Mouse (Mus musculus): ENCODE data around the gene Mcm8. TPM values are rescaled to one million over a fixed set of nuclear protein-coding genes. Genes with fewer than 3 reads are reported as not detected.

Gene Mcm8
- total RNA-seq (2023) = 1 to 10 TPM; 3.1 to 3.6 TPM

DNA sequence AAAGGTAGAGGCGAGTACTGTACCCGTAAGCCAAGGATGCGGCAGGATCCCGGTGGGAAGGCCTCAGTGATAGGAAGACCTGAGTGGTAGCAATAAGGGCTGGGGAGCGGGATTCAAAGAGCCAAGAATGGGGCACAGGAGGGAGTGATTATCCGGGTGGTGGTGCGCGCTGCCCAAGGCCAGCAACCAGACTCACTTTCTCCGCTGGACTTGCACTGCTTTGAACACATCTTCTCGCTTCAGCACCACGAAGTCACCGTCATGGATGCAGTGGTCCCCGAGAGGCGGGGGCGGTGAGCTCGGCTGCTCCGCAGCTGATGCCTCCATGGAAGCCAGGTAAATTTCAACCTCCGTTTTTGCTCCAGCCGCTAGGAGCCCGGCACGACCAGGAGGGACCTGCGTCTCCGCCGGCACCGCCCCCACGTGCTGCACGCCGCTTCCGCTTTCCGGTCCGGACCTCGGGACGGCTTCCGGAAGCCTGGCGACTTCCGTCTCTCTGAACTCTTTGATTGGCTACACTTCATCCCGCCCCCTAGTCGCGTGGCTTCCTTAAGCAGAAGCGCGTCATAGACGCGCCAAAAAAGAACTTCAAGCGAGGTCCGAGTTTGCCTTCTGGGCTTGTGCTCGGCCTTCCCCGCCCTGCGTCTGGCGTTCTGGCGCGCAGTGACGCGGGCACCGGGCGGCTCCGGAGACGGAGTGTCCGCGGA lies at the start of gene Mcm8, which contains the start of gene Trmt6:
Mcm8 (plus strand) TSS at position 534 of the 707 bp plus-strand sequence.
Trmt6 (minus strand) TSS at position 448 of the 707 bp plus-strand sequence.

DNA sequence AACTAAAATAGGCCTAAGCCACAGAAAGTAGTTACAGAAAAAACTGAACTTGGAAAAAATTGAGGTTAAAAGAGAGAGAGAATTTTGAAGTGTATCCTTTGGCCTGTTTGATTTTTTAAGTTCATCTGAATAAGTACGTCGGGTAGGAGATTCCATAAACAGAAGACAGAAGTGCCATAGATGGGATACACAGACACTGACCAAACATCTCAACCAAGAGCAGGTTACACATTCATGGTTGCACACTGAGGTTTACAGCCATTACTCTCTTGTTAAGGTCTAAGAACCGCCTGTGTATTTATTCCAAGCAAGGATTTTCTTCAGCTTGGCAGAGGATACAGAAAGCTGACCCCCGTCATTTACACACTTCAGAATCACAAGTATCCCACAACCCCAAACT lies 35.0 kb upstream of the Mcm8 start, which contains the start of gene Chgb:
Chgb (plus strand) TSS at position 301 of the 400 bp plus-strand sequence.

DNA sequence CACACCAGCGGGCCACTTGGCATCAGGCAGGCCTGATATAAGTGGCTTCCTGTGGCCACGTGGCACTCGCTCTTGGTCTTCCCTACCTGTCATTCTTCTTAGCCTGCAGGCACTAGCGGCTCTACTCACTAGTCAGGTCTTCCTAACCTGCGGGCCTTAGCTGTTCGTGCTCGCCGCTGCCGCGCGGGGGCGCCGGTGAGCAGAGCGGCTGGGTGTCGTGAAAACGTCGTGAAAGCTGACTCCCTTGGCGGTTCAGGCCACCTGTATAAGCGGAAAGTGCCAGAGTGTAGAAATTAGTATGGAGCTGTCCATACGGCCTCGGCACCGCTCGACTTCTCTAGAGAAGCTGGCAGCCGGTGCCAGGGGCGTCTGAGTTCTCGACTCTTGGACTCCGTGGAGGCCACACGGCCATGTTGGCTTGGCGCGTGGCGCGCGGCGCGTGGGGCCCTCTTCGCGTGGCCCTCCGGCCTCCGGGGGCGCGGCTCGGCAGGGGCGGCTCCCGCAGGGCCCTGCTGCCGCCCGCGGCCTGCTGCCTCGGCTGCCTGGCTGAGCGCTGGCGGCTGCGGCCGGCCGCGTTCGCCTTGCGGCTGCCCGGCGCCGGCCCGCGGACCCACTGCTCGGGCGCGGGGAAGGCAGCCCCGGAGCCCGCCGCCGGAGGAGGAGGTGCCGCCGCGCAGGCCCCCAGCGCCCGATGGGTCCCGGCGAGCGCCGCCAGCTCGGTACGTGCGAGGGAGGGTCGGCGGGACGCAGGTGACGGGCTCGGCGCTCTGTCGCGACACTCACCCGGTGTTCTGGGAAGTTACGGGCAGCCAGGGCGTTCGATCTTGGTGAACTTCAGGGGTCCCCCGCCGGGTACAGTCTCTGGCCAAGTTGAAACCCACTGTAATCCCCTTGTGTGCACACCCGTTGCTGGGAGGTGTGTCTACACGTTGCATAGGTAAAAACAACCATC lies 30.7 kb downstream of the Mcm8 start, which contains the start of gene Crls1:
Crls1 (plus strand) TSS at position 260 of the 952 bp plus-strand sequence.

DNA sequence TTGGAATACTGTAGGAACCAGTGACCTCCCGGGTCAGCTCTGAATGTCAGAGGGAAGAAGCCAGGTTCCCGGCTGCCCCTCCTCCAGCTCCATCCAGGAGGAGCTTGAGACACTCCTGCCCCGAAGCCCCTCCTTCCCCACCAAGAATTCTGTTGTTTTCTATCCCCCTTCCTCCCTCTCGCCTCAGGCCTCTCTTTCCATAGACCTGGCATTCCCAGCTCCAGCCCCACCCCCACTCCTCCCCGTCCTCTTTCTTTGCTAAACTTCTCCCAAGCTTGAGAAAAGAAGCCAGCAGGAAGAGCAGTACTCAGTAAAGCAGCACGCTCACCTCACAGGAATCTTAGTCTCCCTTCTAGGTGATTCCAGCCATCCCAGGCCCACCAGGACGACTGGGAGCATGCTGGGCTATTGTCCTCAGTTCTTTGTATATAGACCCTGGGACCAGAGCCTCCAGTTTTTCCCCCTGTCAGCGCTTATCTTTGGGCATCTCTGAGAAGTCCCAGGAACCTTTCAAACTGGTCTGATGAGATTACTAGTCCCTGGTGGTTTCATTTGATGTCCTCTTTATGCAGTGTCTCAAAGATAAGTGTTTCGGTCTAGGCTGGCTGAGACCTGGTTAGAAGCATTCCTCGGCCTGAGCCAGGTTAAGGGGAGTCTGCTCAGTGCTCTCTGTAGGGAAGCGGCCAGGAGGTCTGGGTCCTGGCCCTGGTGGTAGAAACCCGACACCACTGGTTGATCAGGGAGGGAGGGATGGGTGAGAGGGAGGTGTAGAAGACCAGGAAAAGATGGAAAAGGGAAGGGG lies 65.1 kb downstream of the Mcm8 start, which contains the start of gene Lrrn4:
Lrrn4 (minus strand) TSS at position 48 of the 802 bp plus-strand sequence.

Other genes with a start within 250 kb of the Mcm8 start
- gene Gpcpd1, start 228.4 kb upstream of the Mcm8 start, total RNA-seq (2023) = 100 to 1,000 TPM; 103 to 104 TPM
- gene Shld1, start 129.2 kb upstream of the Mcm8 start, total RNA-seq (2023) = 10 to 100 TPM; 13.4 to 14.9 TPM
- gene Chgb, start 34.9 kb upstream of the Mcm8 start, total RNA-seq (2023) = not detected
- gene Trmt6, start 86 bp upstream of the Mcm8 start, total RNA-seq (2023) = 10 to 100 TPM in 1 of 2 experiments, 1 to 10 TPM in 1; 9.5 to 15.9 TPM
- gene Crls1, start 30.5 kb downstream of the Mcm8 start, total RNA-seq (2023) = 10 to 100 TPM in 1 of 2 experiments, 1 to 10 TPM in 1; 8.1 to 10.4 TPM
- under 1 TPM; 0.09 to 0.16 TPM for gene Lrrn4, start 64.8 kb downstream of the Mcm8 start, total RNA-seq (2023)
- not detected for gene Fermt1, start 129.8 kb downstream of the Mcm8 start, total RNA-seq (2023)